Comparison of ENCODE assay signal across 12 mouse cellular contexts in the genomic region with DNA sequence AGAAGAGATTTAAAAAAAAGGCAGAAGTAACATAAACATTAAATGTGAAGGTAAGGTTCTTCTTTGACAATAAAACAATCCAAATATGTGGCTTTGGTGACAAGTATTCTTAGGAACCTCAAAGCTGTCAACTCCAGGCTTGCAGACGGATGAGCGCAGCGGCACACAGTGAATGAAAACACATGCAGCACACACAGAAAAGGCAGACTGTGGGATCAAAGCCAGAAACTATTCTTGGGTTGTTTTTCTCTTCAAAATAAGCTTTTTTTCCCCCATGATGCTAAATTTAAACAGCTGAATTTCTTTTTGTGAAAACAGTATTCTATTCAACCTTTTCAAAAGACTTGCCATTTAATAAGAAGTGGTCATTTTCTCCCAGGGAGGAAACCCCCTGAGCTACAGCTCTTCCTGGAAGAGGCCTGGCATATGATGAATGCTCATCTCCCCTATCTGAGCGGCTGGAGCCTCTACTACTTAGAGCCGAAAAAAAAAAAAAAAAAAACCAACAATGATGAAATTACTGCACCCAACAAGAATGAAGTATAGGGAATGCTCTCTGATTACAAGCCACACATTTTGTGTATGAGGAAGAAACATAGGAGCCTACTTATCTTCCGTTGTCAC.
DNase-seq lines count a peak whose midpoint lies in the region; ATAC-seq lines count a peak whose summit lies in the region.
"Had no signal": no experiment of that assay in that cellular context is flagged by ENCODE, and none has a peak within 500 bp of the region (broad histone marks: within the 10 kb centered on the region; RNA-seq: fewer than 3 reads in every experiment).

No protein-coding gene starts in this region.

- H3K4me2 ChIP-seq in hindbrain, embryonic 14.5 days (replicated peaks) = no peak overlapping the region
- H3K4me2 ChIP-seq in hindbrain, embryonic 16.5 days (ENCODE audit: low read length) = no peak overlapping the region
- no peak overlapping the region; the same call in 1 of the 2 replicates for H3K4me2 ChIP-seq in embryonic facial prominence, embryonic 13.5 days
- H3K4me2 ChIP-seq: intestine, embryonic 15.5 days had no signal

- no peak for ATAC-seq in hindbrain, embryonic 14.5 days (ENCODE audit: low FRiP score)
- ATAC-seq in hindbrain, embryonic 16.5 days = no peak; the same call in 1 of the 2 replicates
- no peak for ATAC-seq in embryonic facial prominence, embryonic 13.5 days (ENCODE audit: insufficient number of reproducible peaks, insufficient read depth, low FRiP score, low TSS enrichment, low read depth)
- ATAC-seq: intestine, embryonic 15.5 days had no signal

- no peak overlapping the region for H3K9ac ChIP-seq in hindbrain, embryonic 14.5 days
- no peak overlapping the region for H3K9ac ChIP-seq in hindbrain, embryonic 16.5 days (ENCODE audit: low read depth, low read length)
- no peak overlapping the region for H3K9ac ChIP-seq in embryonic facial prominence, embryonic 13.5 days
- H3K9ac ChIP-seq: intestine, embryonic 15.5 days; liver, embryonic 14.5 days had no signal

- H3K27me3 ChIP-seq in hindbrain, embryonic 14.5 days (ENCODE audit: control insufficient read depth, insufficient read depth, low read length) = no peaks in the 10 kb centered on the region
- H3K27me3 ChIP-seq in hindbrain, embryonic 16.5 days (replicated peaks; ENCODE audit: control insufficient read depth, insufficient read depth, low read length) = no peaks in the 10 kb centered on the region
- H3K27me3 ChIP-seq in embryonic facial prominence, embryonic 13.5 days = no peaks in the 10 kb centered on the region
- H3K27me3 ChIP-seq: intestine, embryonic 15.5 days had no signal

- H3K9me3 ChIP-seq in hindbrain, embryonic 14.5 days (ENCODE audit: control insufficient read depth, low read length) = no peaks in the 10 kb centered on the region
- no peaks in the 10 kb centered on the region for H3K9me3 ChIP-seq in hindbrain, embryonic 16.5 days (ENCODE audit: control insufficient read depth, low read length)
- H3K9me3 ChIP-seq in embryonic facial prominence, embryonic 13.5 days = no peaks in the 10 kb centered on the region
- H3K9me3 ChIP-seq: intestine, embryonic 15.5 days had no signal

- 53% methylated on average over 6 of the region's 6 CpGs for WGBS in hindbrain, embryonic 14.5 days
- 48% methylated on average over 6 of the region's 6 CpGs for WGBS in hindbrain, embryonic 16.5 days
- WGBS in embryonic facial prominence, embryonic 13.5 days = 26% methylated on average over 6 of the region's 6 CpGs

- H3K4me1 ChIP-seq in hindbrain, embryonic 14.5 days (replicated peaks; ENCODE audit: control insufficient read depth, insufficient read depth, low read length) = peaks cover 7% of the 10 kb centered on the region; the same call in 1 of the 2 replicates
- H3K4me1 ChIP-seq in hindbrain, embryonic 16.5 days (ENCODE audit: control insufficient read depth, insufficient read depth, low read depth, low read length) = no peaks in the 10 kb centered on the region; the same call in 1 of the 2 replicates
- H3K4me1 ChIP-seq in embryonic facial prominence, embryonic 13.5 days = peaks cover 16% of the 10 kb centered on the region; the same call in 1 of the 2 replicates

- no peak overlapping the region for H3K27ac ChIP-seq in hindbrain, embryonic 14.5 days
- no peak overlapping the region for H3K27ac ChIP-seq in hindbrain, embryonic 16.5 days (ENCODE audit: low read depth, low read length)
- H3K27ac ChIP-seq in embryonic facial prominence, embryonic 13.5 days = peak overlapping the region; percentile 57
- H3K27ac ChIP-seq: intestine, embryonic 15.5 days; liver, embryonic 14.5 days had no signal

- H3K4me3 ChIP-seq in hindbrain, embryonic 14.5 days (replicated peaks; ENCODE audit: low read length) = no peak overlapping the region
- no peak overlapping the region for H3K4me3 ChIP-seq in hindbrain, embryonic 16.5 days (ENCODE audit: low read length)
- no peak overlapping the region for H3K4me3 ChIP-seq in embryonic facial prominence, embryonic 13.5 days
- H3K4me3 ChIP-seq: intestine, embryonic 15.5 days had no signal

- DNase-seq in hindbrain, embryonic 14.5 days (ENCODE audit: low spot score) = peak; percentile 44
- DNase-seq in lung, postnatal 10 days = peak; percentile 22
- no peak for DNase-seq in lung, postnatal 14 days
- DNase-seq in layer of hippocampus, adult 8-10 months (ENCODE audit: low spot score in 2 of 2) = peak; percentile 5 to 10
- no peak for DNase-seq in ovary, adult 18-20 months (ENCODE audit: low spot score)
- DNase-seq in urinary bladder, postnatal 10 days (ENCODE audit: low spot score) = no peak
- DNase-seq: adrenal gland, postnatal 25 days; heart, adult 11 months had no signal

- no peaks in the 10 kb centered on the region for H3K36me3 ChIP-seq in hindbrain, embryonic 14.5 days (replicated peaks; ENCODE audit: control insufficient read depth, insufficient read depth)
- H3K36me3 ChIP-seq in hindbrain, embryonic 16.5 days (ENCODE audit: control insufficient read depth, insufficient read depth, low read length) = no peaks in the 10 kb centered on the region
- no peaks in the 10 kb centered on the region for H3K36me3 ChIP-seq in embryonic facial prominence, embryonic 13.5 days
- H3K36me3 ChIP-seq: intestine, embryonic 15.5 days had no signal

Comparison
In these comparisons a context has a peak if more than half of its experiments do, and no peak if none do; other contexts are left out.
1. DNase-seq: peak in hindbrain, embryonic 14.5 days (single experiment), lung, postnatal 10 days (single experiment) and layer of hippocampus, adult 8-10 months (2 of 2); none in lung, postnatal 14 days (single experiment), ovary, adult 18-20 months (single experiment) and urinary bladder, postnatal 10 days (single experiment).